Mouse (Mus musculus) embryo, embryonic 11.5 days (tissue): ENCODE results near the gene Csmd2.
A peak's percentile ranks its signal among the peaks of the same experiment; 100 is the strongest.
"Not testable (repeated sequence)": the region's sequence is repeated elsewhere in the genome, so short reads cannot be mapped to it uniquely, and the experiment has no call there.

Source experiments
- DNase-seq: peaks from one replicate; pipeline ENCODE4 v3.0.0-alpha.2; 2012; ENCODE audit warnings: low read depth, low spot score

Gene Csmd2

GRCm38 (mm10) chr4:128042626-128043025 is 55.0 kb downstream of the Csmd2 start:
- DNase-seq = peak; percentile 37

GRCm38 (mm10) chr4:128048716-128049115 is 61.1 kb downstream of the Csmd2 start:
- DNase-seq = no peak

GRCm38 (mm10) chr4:128052701-128053100 is 65.0 kb downstream of the Csmd2 start:
- DNase-seq = no peak

GRCm38 (mm10) chr4:128061274-128061673 is 73.6 kb downstream of the Csmd2 start:
- DNase-seq = not testable (repeated sequence)

GRCm38 (mm10) chr4:128067189-128067588 is 79.5 kb downstream of the Csmd2 start:
- DNase-seq = no peak

- no peak for DNase-seq
Measured at GRCm38 (mm10) chr4:128084466-128084865, 96.8 kb downstream of the Csmd2 start.

GRCm38 (mm10) chr4:128085096-128085495 is 97.4 kb downstream of the Csmd2 start:
- DNase-seq = no peak

- DNase-seq = no peak
Measured at GRCm38 (mm10) chr4:128087147-128087606, 99.5 kb downstream of the Csmd2 start.

- DNase-seq = peak; percentile 14
Measured at GRCm38 (mm10) chr4:128087704-128088103, 100.0 kb downstream of the Csmd2 start.

GRCm38 (mm10) chr4:128088264-128088663 is 100.6 kb downstream of the Csmd2 start:
- no peak for DNase-seq

- no peak for DNase-seq
Measured at GRCm38 (mm10) chr4:128091938-128092337, 104.3 kb downstream of the Csmd2 start.

GRCm38 (mm10) chr4:128099515-128099914 is 111.9 kb downstream of the Csmd2 start:
- no peak for DNase-seq

- DNase-seq = no peak
Measured at GRCm38 (mm10) chr4:128100541-128100940, 112.9 kb downstream of the Csmd2 start.

- no peak for DNase-seq
Measured at GRCm38 (mm10) chr4:128116331-128116730, 128.7 kb downstream of the Csmd2 start.

- DNase-seq = no peak
Measured at GRCm38 (mm10) chr4:128123281-128123680, 135.6 kb downstream of the Csmd2 start.

- DNase-seq = no peak
Measured at GRCm38 (mm10) chr4:128124738-128125137, 137.1 kb downstream of the Csmd2 start.

GRCm38 (mm10) chr4:128128546-128128945 is 140.9 kb downstream of the Csmd2 start:
- no peak for DNase-seq

GRCm38 (mm10) chr4:128130611-128131142 is 143.0 kb downstream of the Csmd2 start:
- no peak for DNase-seq

- DNase-seq = no peak
Measured at GRCm38 (mm10) chr4:128131666-128132065, 144.0 kb downstream of the Csmd2 start.

- no peak for DNase-seq
Measured at GRCm38 (mm10) chr4:128132876-128133646, 145.4 kb downstream of the Csmd2 start.

GRCm38 (mm10) chr4:128134348-128134994 is 146.8 kb downstream of the Csmd2 start:
- no peak for DNase-seq

GRCm38 (mm10) chr4:128135014-128135622 is 147.5 kb downstream of the Csmd2 start:
- DNase-seq = no peak
